ENCODE assay signal across 7 mouse cellular contexts in the genomic region with DNA sequence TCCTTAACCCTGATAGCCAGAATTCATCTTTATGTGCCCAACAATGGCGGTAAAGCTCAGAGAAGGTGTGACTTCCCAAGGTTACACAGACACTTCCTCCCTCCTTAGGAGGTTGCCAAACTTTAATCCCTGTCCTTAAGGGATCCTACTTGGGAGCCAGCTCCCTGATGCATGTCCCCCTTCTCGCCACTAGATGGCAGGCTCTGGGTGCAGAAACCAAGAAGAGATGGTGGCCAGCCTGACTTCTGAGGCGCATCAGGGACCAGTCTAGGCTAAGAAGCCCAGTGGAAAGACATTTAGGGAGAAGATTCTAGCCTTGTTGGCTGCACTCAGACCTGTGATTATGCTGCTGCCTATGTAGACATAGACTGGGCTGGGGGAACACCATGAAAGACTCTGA.
DNase-seq lines count a peak whose midpoint lies in the region; ATAC-seq lines count a peak whose summit lies in the region.

No protein-coding gene starts in this region.

- peak; percentile 67 for DNase-seq in ES-CJ7 (ENCODE audit: low read depth, low spot score)
- peak; percentile 78 for DNase-seq in adipocyte (ENCODE audit: low spot score)
- peak; percentile 66 for DNase-seq in gastrocnemius, postnatal 14 days
- peak; percentile 70 to 74 for DNase-seq in kidney, postnatal 25 days
- DNase-seq in lung, postnatal 4 days, result peak; percentile 60 to 72
- DNase-seq in right cerebral cortex, postnatal 36 days (ENCODE audit: low spot score in 2 of 2), result peak; percentile 64 to 65

- ATAC-seq in common myeloid progenitor, adult 5-6 weeks (replicated peaks; ENCODE audit: low read depth, poor library complexity, severe bottlenecking), result peak; percentile 83

- intact Hi-C loops in gastrocnemius, postnatal 14 days (cut with DNase I; ENCODE audit: low total_unique reads), result loop anchor here (2.0 kb wide), 1 partner anchor 210 kb away; no protein-coding TSS in a partner anchor

Comparison
In these comparisons a context has a peak if more than half of its experiments do, and no peak if none do; other contexts are left out.
1. Peak in every context shown above with its lines: DNase-seq and ATAC-seq.